Mouse (Mus musculus) neutrophil, adult 5-6 weeks (primary cell): ENCODE data around the gene Nfatc3. TPM values are rescaled to one million over a fixed set of nuclear protein-coding genes. Genes with fewer than 3 reads are reported as not detected.

Source experiments
- ATAC-seq: fragments of 151-379, 151-347 bp; 2 replicates; pipeline ENCODE4 v1.8.0; 2017; ENCODE audit warnings: mild to moderate bottlenecking, moderate TSS enrichment; ENCODE audit not compliant: insufficient number of reproducible peaks, poor library complexity, low FRiP score, severe bottlenecking; ENCODE audit errors: extremely low read depth
- total RNA-seq: library from RNA; stranded (forward); fragments of 200-1000 nt; gene quantifications from 2 replicates; pipeline ENCODE4 v1.2.3, GENCODE M21; 2017

The Nfatc3 gene
- total RNA-seq, 1 experiment from 2014 or later: 107 TPM

- ATAC-seq: no peak
These were observed 50.1 kb downstream of the Nfatc3 start for GRCm38 (mm10) chr8:106108729-106109128.

- no peak for ATAC-seq
These were observed 53.4 kb downstream of the Nfatc3 start for GRCm38 (mm10) chr8:106112041-106112440.

GRCm38 (mm10) chr8:106112514-106112913 is 53.9 kb downstream of the Nfatc3 start:
- ATAC-seq: no peak

- ATAC-seq: peak; percentile 53; the same call in 1 of the 2 replicates
These were observed 57.3 kb downstream of the Nfatc3 start for GRCm38 (mm10) chr8:106115897-106116296.

GRCm38 (mm10) chr8:106123443-106123842 is 64.8 kb downstream of the Nfatc3 start:
- no peak for ATAC-seq

GRCm38 (mm10) chr8:106126055-106126454 is 67.4 kb downstream of the Nfatc3 start:
- no peak for ATAC-seq

- ATAC-seq: no peak
These were observed 68.4 kb downstream of the Nfatc3 start for GRCm38 (mm10) chr8:106127054-106127453.

- ATAC-seq: no peak
These were observed 69.3 kb downstream of the Nfatc3 start for GRCm38 (mm10) chr8:106127882-106128410.

- ATAC-seq: no peak
These were observed 70.7 kb downstream of the Nfatc3 start for GRCm38 (mm10) chr8:106129232-106129930.

- no peak for ATAC-seq
These were observed 71.4 kb downstream of the Nfatc3 start for GRCm38 (mm10) chr8:106129997-106130396.

- no peak for ATAC-seq
These were observed 71.9 kb downstream of the Nfatc3 start for GRCm38 (mm10) chr8:106130505-106130904.

GRCm38 (mm10) chr8:106131021-106131420 is 72.4 kb downstream of the Nfatc3 start:
- no peak for ATAC-seq

- no peak for ATAC-seq
These were observed 73.0 kb downstream of the Nfatc3 start for GRCm38 (mm10) chr8:106131488-106132222.

GRCm38 (mm10) chr8:106132356-106132755 is 73.7 kb downstream of the Nfatc3 start:
- no peak for ATAC-seq

GRCm38 (mm10) chr8:106133526-106133925 is 74.9 kb downstream of the Nfatc3 start:
- ATAC-seq: no peak

- no peak for ATAC-seq
These were observed 75.3 kb downstream of the Nfatc3 start for GRCm38 (mm10) chr8:106133946-106134345.

- no peak for ATAC-seq
These were observed 76.3 kb downstream of the Nfatc3 start for GRCm38 (mm10) chr8:106134751-106135571.

- ATAC-seq: no peak
These were observed 77.0 kb downstream of the Nfatc3 start for GRCm38 (mm10) chr8:106135672-106136071.
